Mouse (Mus musculus): ENCODE data around the gene Rpgr. TPM values are rescaled to one million over a fixed set of nuclear protein-coding genes. Genes with fewer than 3 reads are reported as not detected.

The Rpgr gene
- polyA plus RNA-seq, 1 experiment from 2014 or later, result 2.0 TPM

GRCm38 (mm10) chrX:10152390-10152789 lies 64.3 kb downstream of the Rpgr start:
- DNase-seq (no peak), ATAC-seq (no peak)
- 69% methylated on average over 3 of the region's 3 CpGs for WGBS (ENCODE audit: insufficient replicate concordance)
- Histone ChIP-seq H3K4me1 (ENCODE audit: insufficient read depth) (no peaks in the 10 kb centered on the region), H3K4me2 (ENCODE audit: low read depth, low read length) (no peak overlapping the region), H3K9me3 (ENCODE audit: low read length) (no peaks in the 10 kb centered on the region), H3K27ac (ENCODE audit: low read depth) (no peak overlapping the region), H3K4me3 (ENCODE audit: low read depth, low read length) (no peak overlapping the region), H3K9ac (replicated peaks) (no peak overlapping the region), H3K27me3 (ENCODE audit: insufficient read depth, low read length) (no peaks in the 10 kb centered on the region), H3K36me3 (replicated peaks; ENCODE audit: insufficient read depth, low read length) (no peaks in the 10 kb centered on the region)
- no peak for TF ChIP-seq EP300 (IDR thresholded peaks at IDR 0.05; ENCODE audit: low read depth)
- TF ChIP-seq CTCF (IDR thresholded peaks at IDR 0.05; ENCODE audit: low read depth), result no peak

GRCm38 (mm10) chrX:10117065-10117719 lies 99.5 kb downstream of the Rpgr start, which contains the start of gene Srpx:
Gene Srpx, minus strand, starts transcription at chrX:10117709.
- peak within 1 kb of the TSS; percentile 17; the same call in 1 of the 2 replicates for H3K4me3 ChIP-seq (ENCODE audit: low read depth, low read length)
- H3K36me3 ChIP-seq (replicated peaks; ENCODE audit: insufficient read depth, low read length), result no peaks in the 10 kb centered on the region
- H3K4me2 ChIP-seq (ENCODE audit: low read depth, low read length), result peak within 1 kb of the TSS; percentile 52
- ATAC-seq (no peak), DNase-seq (no peak)
- WGBS (ENCODE audit: insufficient replicate concordance), result 26% methylated on average over 18 of the region's 19 CpGs
- H3K27me3 ChIP-seq (ENCODE audit: insufficient read depth, low read length), result peaks cover 8% of the 10 kb centered on the region; the same call in 1 of the 2 replicates
- no peaks in the 10 kb centered on the region for H3K4me1 ChIP-seq (ENCODE audit: insufficient read depth)
- no peaks in the 10 kb centered on the region for H3K9me3 ChIP-seq (ENCODE audit: low read length)
- H3K27ac ChIP-seq (ENCODE audit: low read depth), result no peak within 1 kb of the TSS
- H3K9ac ChIP-seq (replicated peaks), result no peak within 1 kb of the TSS
- no peak for TF ChIP-seq CTCF (IDR thresholded peaks at IDR 0.05; ENCODE audit: low read depth)
- TF ChIP-seq EP300 (IDR thresholded peaks at IDR 0.05; ENCODE audit: low read depth), result no peak

GRCm38 (mm10) chrX:10115780-10116179 lies 100.9 kb downstream of the Rpgr start:
- DNase-seq, result no peak
- TF ChIP-seq EP300 (IDR thresholded peaks at IDR 0.05; ENCODE audit: low read depth) (no peak), CTCF (IDR thresholded peaks at IDR 0.05; ENCODE audit: low read depth) (no peak)
- Histone ChIP-seq H3K27ac (ENCODE audit: low read depth) (no peak overlapping the region), H3K4me3 (ENCODE audit: low read depth, low read length) (no peak overlapping the region), H3K4me2 (ENCODE audit: low read depth, low read length) (no peak overlapping the region), H3K27me3 (ENCODE audit: insufficient read depth, low read length) (peaks cover 8% of the 10 kb centered on the region; the same call in 1 of the 2 replicates), H3K9ac (replicated peaks) (no peak overlapping the region), H3K36me3 (replicated peaks; ENCODE audit: insufficient read depth, low read length) (no peaks in the 10 kb centered on the region), H3K9me3 (ENCODE audit: low read length) (no peaks in the 10 kb centered on the region), H3K4me1 (ENCODE audit: insufficient read depth) (no peaks in the 10 kb centered on the region)
- 47% methylated on average over 3 of the region's 3 CpGs for WGBS (ENCODE audit: insufficient replicate concordance)
- no peak for ATAC-seq

GRCm38 (mm10) chrX:10110736-10111135 lies 106.0 kb downstream of the Rpgr start:
- no peaks in the 10 kb centered on the region for H3K4me1 ChIP-seq (ENCODE audit: insufficient read depth)
- WGBS (ENCODE audit: insufficient replicate concordance), result 60% methylated on average over 1 of the region's 1 CpGs
- no peak for ATAC-seq

GRCm38 (mm10) chrX:10108558-10108957 lies 108.2 kb downstream of the Rpgr start:
- no peak for TF ChIP-seq EP300 (IDR thresholded peaks at IDR 0.05; ENCODE audit: low read depth)
- TF ChIP-seq CTCF (IDR thresholded peaks at IDR 0.05; ENCODE audit: low read depth), result no peak
- no peak for ATAC-seq
- Histone ChIP-seq H3K9me3 (ENCODE audit: low read length) (no peaks in the 10 kb centered on the region), H3K36me3 (replicated peaks; ENCODE audit: insufficient read depth, low read length) (no peaks in the 10 kb centered on the region), H3K27ac (ENCODE audit: low read depth) (no peak overlapping the region), H3K4me2 (ENCODE audit: low read depth, low read length) (no peak overlapping the region), H3K4me3 (ENCODE audit: low read depth, low read length) (no peak overlapping the region), H3K27me3 (ENCODE audit: insufficient read depth, low read length) (no peaks in the 10 kb centered on the region), H3K9ac (replicated peaks) (no peak overlapping the region), H3K4me1 (ENCODE audit: insufficient read depth) (no peaks in the 10 kb centered on the region)
- WGBS (ENCODE audit: insufficient replicate concordance), result 53% methylated on average over 4 of the region's 4 CpGs
- DNase-seq, result no peak

More at GRCm38 (mm10) chrX:10110736-10111135, 106.0 kb downstream of the Rpgr start:
- no peaks in the 10 kb centered on the region for H3K36me3 ChIP-seq (replicated peaks; ENCODE audit: insufficient read depth, low read length)
- H3K27me3 ChIP-seq (ENCODE audit: insufficient read depth, low read length), result no peaks in the 10 kb centered on the region
- no peaks in the 10 kb centered on the region for H3K9me3 ChIP-seq (ENCODE audit: low read length)
- H3K9ac ChIP-seq (replicated peaks), result no peak overlapping the region
- no peak overlapping the region for H3K4me2 ChIP-seq (ENCODE audit: low read depth, low read length)
- TF ChIP-seq CTCF (IDR thresholded peaks at IDR 0.05; ENCODE audit: low read depth), result no peak
- no peak for TF ChIP-seq EP300 (IDR thresholded peaks at IDR 0.05; ENCODE audit: low read depth)
- H3K27ac ChIP-seq (ENCODE audit: low read depth), result no peak overlapping the region
- no peak for DNase-seq
- no peak overlapping the region for H3K4me3 ChIP-seq (ENCODE audit: low read depth, low read length)

GRCm38 (mm10) chrX:10105475-10105874 lies 111.2 kb downstream of the Rpgr start:
- DNase-seq (no peak), ATAC-seq (no peak)
- Histone ChIP-seq H3K4me3 (ENCODE audit: low read depth, low read length) (no peak overlapping the region), H3K36me3 (replicated peaks; ENCODE audit: insufficient read depth, low read length) (no peaks in the 10 kb centered on the region), H3K27me3 (ENCODE audit: insufficient read depth, low read length) (no peaks in the 10 kb centered on the region), H3K4me1 (ENCODE audit: insufficient read depth) (no peaks in the 10 kb centered on the region), H3K27ac (ENCODE audit: low read depth) (no peak overlapping the region), H3K4me2 (ENCODE audit: low read depth, low read length) (no peak overlapping the region), H3K9me3 (ENCODE audit: low read length) (no peaks in the 10 kb centered on the region), H3K9ac (replicated peaks) (no peak overlapping the region)
- 76% methylated on average over 5 of the region's 5 CpGs for WGBS (ENCODE audit: insufficient replicate concordance)
- no peak for TF ChIP-seq EP300 (IDR thresholded peaks at IDR 0.05; ENCODE audit: low read depth)
- no peak for TF ChIP-seq CTCF (IDR thresholded peaks at IDR 0.05; ENCODE audit: low read depth)
